Mouse (Mus musculus) right cerebral cortex, postnatal 14 days (tissue): Measurements from ENCODE around the gene Ube2g2.
"Not testable (repeated sequence)": the region's sequence is repeated elsewhere in the genome, so short reads cannot be mapped to it uniquely, and the experiment has no call there.

Experiments
- DNase-seq: peaks from one replicate; pipeline ENCODE4 v3.0.0; 2022

The Ube2g2 gene

GRCm38 (mm10) chr10:77647461-77647860 is 25.4 kb downstream of the Ube2g2 start:
- DNase-seq: no peak

- DNase-seq: no peak
Measured at GRCm38 (mm10) chr10:77647901-77648300, 25.8 kb downstream of the Ube2g2 start.

- no peak for DNase-seq
Measured at GRCm38 (mm10) chr10:77652046-77652445, 30.0 kb downstream of the Ube2g2 start.

GRCm38 (mm10) chr10:77658286-77658994 is 36.4 kb downstream of the Ube2g2 start:
- no peak for DNase-seq

GRCm38 (mm10) chr10:77663949-77664665 is 42.0 kb downstream of the Ube2g2 start:
- DNase-seq: no peak

- no peak for DNase-seq
Measured at GRCm38 (mm10) chr10:77666342-77666741, 44.3 kb downstream of the Ube2g2 start.

- DNase-seq: no peak
Measured at GRCm38 (mm10) chr10:77667402-77667801, 45.3 kb downstream of the Ube2g2 start.

GRCm38 (mm10) chr10:77670710-77671109 is 48.6 kb downstream of the Ube2g2 start:
- no peak for DNase-seq

- DNase-seq: no peak
Measured at GRCm38 (mm10) chr10:77671519-77671918, 49.4 kb downstream of the Ube2g2 start.

- DNase-seq: no peak
Measured at GRCm38 (mm10) chr10:77673765-77674164, 51.7 kb downstream of the Ube2g2 start.

GRCm38 (mm10) chr10:77677562-77677961 is 55.5 kb downstream of the Ube2g2 start:
- no peak for DNase-seq

- DNase-seq: no peak
Measured at GRCm38 (mm10) chr10:77682994-77683393, 60.9 kb downstream of the Ube2g2 start.

GRCm38 (mm10) chr10:77684181-77684580 is 62.1 kb downstream of the Ube2g2 start:
- no peak for DNase-seq

GRCm38 (mm10) chr10:77685895-77686664 is 64.0 kb downstream of the Ube2g2 start, which contains the start of gene Tspear:
Gene Tspear, plus strand, starts transcription at chr10:77686569.
- DNase-seq: no peak

GRCm38 (mm10) chr10:77687021-77687420 is 64.9 kb downstream of the Ube2g2 start:
- DNase-seq: no peak

- DNase-seq: not testable (repeated sequence)
Measured at GRCm38 (mm10) chr10:77690356-77690807, 68.3 kb downstream of the Ube2g2 start, which contains the start of gene Gm19402. Gene Gm19402, minus strand, starts transcription at chr10:77690757.
